Mouse (Mus musculus) monocyte, adult 59 days (primary cell): ENCODE results near the gene Srcin1. TPM values are rescaled to one million over a fixed set of nuclear protein-coding genes. Genes with fewer than 3 reads are reported as not detected.

ENCODE experiments used
- total RNA-seq, 2 experiments: library from RNA; stranded (reverse); gene quantifications; one replicate each; pipeline ENCODE4 v1.2.4; 2023

Srcin1 gene
- under 1 TPM; 0.13 to 0.15 TPM for total RNA-seq

GRCm38 (mm10) chr11:97576136-97576906 is at the start of gene Srcin1:
Srcin1 (minus strand) TSS chr11:97576186.

GRCm38 (mm10) chr11:97499865-97500719 is 75.9 kb downstream of the Srcin1 start, which contains the start of gene 4933428G20Rik:
4933428G20Rik (minus strand) TSS chr11:97500340.

Other genes starting within 250 kb of the Srcin1 start
- not detected for gene Gpr179, start 224.1 kb downstream of the Srcin1 start, total RNA-seq
- gene Socs7, start 213.6 kb downstream of the Srcin1 start, total RNA-seq, result 10 to 100 TPM; 17.2 to 21.1 TPM
- 10 to 100 TPM; 30.8 to 35.8 TPM for gene Arhgap23, start 160.7 kb downstream of the Srcin1 start, total RNA-seq
- not detected for gene 4933428G20Rik, start 75.8 kb downstream of the Srcin1 start, total RNA-seq
- 1 to 10 TPM; 1.8 to 3.6 TPM for gene Epop, start 53.5 kb upstream of the Srcin1 start, total RNA-seq
- 10 to 100 TPM; 44.3 to 51.2 TPM for gene Mllt6, start 87.2 kb upstream of the Srcin1 start, total RNA-seq
- gene Cisd3, start 109.6 kb upstream of the Srcin1 start, total RNA-seq, result 10 to 100 TPM; 21.6 to 21.7 TPM
- gene Pcgf2, start 124.3 kb upstream of the Srcin1 start, total RNA-seq, result 1 to 10 TPM; 2.8 to 2.9 TPM
- 100 to 1,000 TPM; 115 to 120 TPM for gene Psmb3, start 127.2 kb upstream of the Srcin1 start, total RNA-seq
- 10 to 100 TPM; 34.2 to 37.9 TPM for gene Pip4k2b, start 168.5 kb upstream of the Srcin1 start, total RNA-seq
- gene Cwc25, start 190.4 kb upstream of the Srcin1 start, total RNA-seq, result 10 to 100 TPM; 41.5 to 42.0 TPM
- gene 1700001P01Rik, start 199.7 kb upstream of the Srcin1 start, total RNA-seq, result not detected
- gene Rpl23, start 206.3 kb upstream of the Srcin1 start, total RNA-seq, result 1,000 to 10,000 TPM; 1,105 to 1,260 TPM
- gene Lasp1, start 222.8 kb upstream of the Srcin1 start, total RNA-seq, result 100 to 1,000 TPM; 164 to 170 TPM